Comparison of ENCODE assay signal across 12 mouse cellular contexts in genomic region chr3:97211177-97211576, GRCm38 (mm10). TPM values are rescaled to one million over a fixed set of nuclear protein-coding genes. Genes with fewer than 3 reads are reported as not detected.
A peak's percentile ranks its signal among the peaks of the same experiment; 100 is the strongest.
DNase-seq lines count a peak whose midpoint lies in the region; ATAC-seq lines count a peak whose summit lies in the region.
"Had no signal": no experiment of that assay in that cellular context is flagged by ENCODE, and none has a peak within 500 bp of the region (broad histone marks: within the 10 kb centered on the region; RNA-seq: fewer than 3 reads in every experiment).

No protein-coding gene starts in this region.

- WGBS in large intestine, adult 2 months: 20% methylated on average over 5 of the region's 5 CpGs

- no peak for ATAC-seq in erythroblast, adult 5-6 weeks (replicated peaks; ENCODE audit: low FRiP score, poor library complexity, severe bottlenecking)

- DNase-seq in thymus, postnatal 0 days (ENCODE audit: low spot score): peak; percentile 12
- DNase-seq in thymus, postnatal 25 days: no peak
- peak; percentile 48 for DNase-seq in MN1 (ENCODE audit: low spot score)
- DNase-seq in large intestine, adult 2 months (ENCODE audit: low read depth, low spot score): peak; percentile 64
- DNase-seq in adrenal gland, adult 2 months: no peak
- DNase-seq in thymus, postnatal 4 days: no peak
- DNase-seq: adrenal gland, adult 8-10 months; embryo, embryonic 11 days; kidney, postnatal 14 days; liver; thymus, postnatal 36 days had no signal

RNA-seq across cellular contexts. Expression of gene Acp6, which starts 52.6 kb away (rescaled TPM):
- 38.1 and 45.3 TPM in 2 replicates for polyA plus RNA-seq in thymus, postnatal 0 days (2015; fragmentation: Nextera tagmentation; extraction: Ambion mirVana)
- 52.0 and 74.7 TPM in 2 replicates for polyA plus RNA-seq in large intestine, adult 2 months (2012; rRNA removed)
- total RNA-seq in erythroblast, adult 5-6 weeks (2015; ENCODE audit: low replicate concordance): 2.9 and 9.6 TPM in 2 replicates
- 3.3 and 6.0 TPM in 2 replicates for total RNA-seq in erythroblast, adult 5-6 weeks (2017; ENCODE audit: low replicate concordance)
- 10 to 100 TPM; 42.1 to 50.0 TPM for total RNA-seq in adrenal gland, adult 2 months (2021)
- 47.8 and 49.4 TPM in 2 replicates for polyA plus RNA-seq in adrenal gland, adult 2 months (2012; rRNA removed)

Comparison
In these comparisons a context has a peak if more than half of its experiments do, and no peak if none do; other contexts are left out.
1. DNase-seq: peak in thymus, postnatal 0 days (single experiment), MN1 (single experiment) and large intestine, adult 2 months (single experiment); none in thymus, postnatal 25 days (single experiment), adrenal gland, adult 2 months (single experiment) and thymus, postnatal 4 days (single experiment).